Mouse (Mus musculus): ENCODE measurements at regions not wholly inside any gene's neighbourhood (a gene's known extent, or its start where the extent isn't known, plus 50 kb on each side); places are given as distances from the start of the nearest gene placed in this dataset.

DNA sequence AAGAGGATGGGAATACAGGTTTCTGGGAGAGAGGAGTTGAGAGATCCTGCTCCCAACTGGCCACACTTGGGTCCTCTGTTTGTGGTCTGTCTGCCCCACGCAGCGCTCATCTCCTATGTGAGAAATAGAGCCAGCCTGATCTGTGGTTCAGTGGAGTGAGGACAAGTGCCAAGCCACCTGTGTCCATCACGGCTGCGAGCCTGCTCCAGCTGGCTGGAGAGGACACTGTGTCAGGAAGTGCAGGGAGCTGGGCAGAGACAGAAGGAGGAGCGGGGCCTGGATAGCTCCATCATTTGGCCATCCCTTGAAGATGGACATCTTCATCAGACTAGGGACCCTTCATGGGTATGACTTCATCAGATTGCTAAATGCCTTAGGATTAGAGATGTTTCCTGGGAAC, 136.4 kb upstream of the Lrfn2 start:
- Histone ChIP-seq H3K27me3 (no peaks in the 10 kb centered on the region), H3K9me3 (no peaks in the 10 kb centered on the region), H3K9ac (no peak overlapping the region), H3K36me3 (no peaks in the 10 kb centered on the region), H3K27ac (no peak overlapping the region), H3K4me3 (no peak overlapping the region), H3K4me2 (no peak overlapping the region), H3K4me1 (no peaks in the 10 kb centered on the region)
- ATAC-seq (ENCODE audit: insufficient number of reproducible peaks, low FRiP score, low TSS enrichment, low read depth): no peak
- 80% methylated on average over 5 of the region's 5 CpGs for WGBS

DNA sequence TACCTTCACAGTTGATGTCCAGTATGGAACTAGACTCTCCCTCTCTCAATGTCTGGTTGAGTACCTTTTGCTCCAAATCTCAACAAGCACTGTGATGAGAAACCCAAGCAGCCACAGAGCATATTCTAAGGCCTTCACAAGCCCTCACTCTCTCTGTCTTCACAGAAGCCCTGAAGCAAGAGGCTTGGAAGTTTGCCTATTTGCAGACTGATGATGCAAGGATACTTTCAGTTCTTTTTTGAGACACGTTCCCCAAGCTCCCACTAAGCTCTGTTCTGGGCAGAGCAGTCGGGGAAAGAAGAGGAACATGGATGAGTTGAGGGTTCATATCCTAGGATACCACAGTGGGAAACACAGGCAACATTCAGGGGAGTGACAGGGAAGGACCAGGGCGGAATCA, 134.0 kb upstream of the Lrfn2 start:
- no peak for ATAC-seq (ENCODE audit: insufficient number of reproducible peaks, low FRiP score, low TSS enrichment, low read depth)
- no peak overlapping the region for H3K9ac ChIP-seq
- no peaks in the 10 kb centered on the region for H3K36me3 ChIP-seq
- H3K4me2 ChIP-seq: no peak overlapping the region
- H3K27ac ChIP-seq: no peak overlapping the region
- H3K27me3 ChIP-seq: no peaks in the 10 kb centered on the region
- no peaks in the 10 kb centered on the region for H3K9me3 ChIP-seq
- no peaks in the 10 kb centered on the region for H3K4me1 ChIP-seq
- 71% methylated on average over 3 of the region's 3 CpGs for WGBS
- H3K4me3 ChIP-seq: no peak overlapping the region

DNA sequence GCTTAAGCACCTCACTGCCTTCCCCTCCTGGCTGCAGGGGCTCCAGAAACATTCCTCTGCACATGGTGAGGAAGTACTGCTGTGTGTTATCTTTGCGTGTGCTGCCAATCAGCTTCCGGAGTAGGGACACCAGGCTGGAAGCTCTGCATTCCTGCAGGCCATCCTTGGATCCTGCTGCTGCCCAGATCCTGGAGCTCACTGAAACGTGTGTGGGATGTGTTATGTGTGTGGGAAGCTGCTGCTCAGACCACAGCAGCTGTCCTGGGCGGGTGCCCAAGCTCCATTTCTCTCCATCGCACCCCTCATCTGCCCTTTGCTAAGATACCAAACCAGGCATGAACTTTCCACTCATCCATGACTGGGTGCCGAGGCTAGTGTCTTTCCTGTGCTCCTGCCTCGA, 129.5 kb upstream of the Lrfn2 start:
- WGBS: 64% methylated on average over 7 of the region's 7 CpGs
- H3K4me2 ChIP-seq: no peak overlapping the region
- H3K4me1 ChIP-seq: no peaks in the 10 kb centered on the region
- H3K27me3 ChIP-seq: no peaks in the 10 kb centered on the region
- no peak overlapping the region for H3K27ac ChIP-seq
- ATAC-seq (ENCODE audit: insufficient number of reproducible peaks, low FRiP score, low TSS enrichment, low read depth): no peak
- H3K36me3 ChIP-seq: no peaks in the 10 kb centered on the region
- no peak overlapping the region for H3K9ac ChIP-seq
- no peak overlapping the region for H3K4me3 ChIP-seq
- no peaks in the 10 kb centered on the region for H3K9me3 ChIP-seq

DNA sequence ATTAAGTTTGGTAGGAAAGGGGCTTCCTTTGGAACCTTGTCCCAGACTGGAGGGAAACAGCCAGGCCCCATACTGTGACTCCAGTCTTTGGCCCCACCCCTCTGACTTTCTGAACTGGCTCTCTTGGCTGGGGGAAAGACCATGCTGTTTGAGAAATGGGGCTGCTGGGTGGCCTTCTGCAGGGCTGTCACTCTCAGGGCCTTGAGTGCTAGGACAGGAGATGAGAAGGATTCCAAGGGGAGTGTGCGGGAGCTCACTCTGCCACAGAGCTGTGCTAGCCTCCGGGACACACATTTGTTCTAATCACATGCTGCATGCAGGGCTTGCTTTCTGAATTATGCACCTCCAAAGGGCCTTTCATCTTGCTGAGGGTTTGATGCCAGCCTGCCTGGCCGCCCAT, 124.3 kb upstream of the Lrfn2 start:
- Histone ChIP-seq H3K4me2 (no peak overlapping the region), H3K4me3 (no peak overlapping the region), H3K9me3 (no peaks in the 10 kb centered on the region), H3K27ac (no peak overlapping the region), H3K9ac (no peak overlapping the region), H3K27me3 (no peaks in the 10 kb centered on the region), H3K36me3 (no peaks in the 10 kb centered on the region), H3K4me1 (no peaks in the 10 kb centered on the region)
- ATAC-seq (ENCODE audit: insufficient number of reproducible peaks, low FRiP score, low TSS enrichment, low read depth): no peak
- WGBS: 57% methylated on average over 3 of the region's 3 CpGs

DNA sequence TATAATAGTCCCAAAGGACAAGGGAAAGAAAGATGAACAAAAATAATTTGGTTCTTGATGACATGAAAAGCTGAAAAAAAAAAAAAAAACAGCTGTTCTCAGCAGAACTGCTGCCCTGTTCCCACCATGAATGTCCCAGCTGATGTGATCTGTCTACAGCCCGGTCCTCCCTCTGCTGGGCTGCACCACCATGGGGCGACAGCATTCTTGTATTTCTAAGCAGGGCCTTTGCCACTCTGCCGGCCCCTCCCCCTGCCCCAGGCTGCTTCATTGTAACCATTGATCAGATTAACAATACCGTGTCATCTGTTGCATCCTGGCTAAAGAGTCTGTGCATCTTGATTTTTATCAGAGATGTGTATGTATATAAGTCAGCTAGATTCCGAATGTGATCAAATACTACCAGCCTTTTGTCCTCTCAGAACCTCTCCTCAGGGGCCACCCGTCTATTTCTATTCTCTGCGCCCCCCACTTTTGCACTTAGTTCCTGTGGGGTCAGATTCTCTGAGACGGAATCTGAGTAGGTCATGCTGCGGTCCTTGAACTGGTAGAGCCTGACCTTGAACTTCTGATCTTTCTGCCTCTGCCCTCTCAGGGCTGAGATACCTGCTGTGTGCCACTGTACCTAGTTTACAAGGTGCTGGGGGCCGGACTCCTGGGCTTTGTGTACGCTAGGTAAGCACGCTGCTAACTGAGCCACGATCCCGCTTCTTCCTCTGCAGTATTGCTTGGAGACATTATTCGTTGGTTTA, 117.2 kb upstream of the Lrfn2 start:
- Histone ChIP-seq H3K27ac (no peak overlapping the region), H3K9ac (no peak overlapping the region), H3K4me3 (no peak overlapping the region), H3K4me2 (no peak overlapping the region), H3K9me3 (no peaks in the 10 kb centered on the region), H3K4me1 (no peaks in the 10 kb centered on the region), H3K36me3 (no peaks in the 10 kb centered on the region), H3K27me3 (no peaks in the 10 kb centered on the region)
- no peak for ATAC-seq (ENCODE audit: insufficient number of reproducible peaks, low FRiP score, low TSS enrichment, low read depth)
- WGBS: 71% methylated on average over 15 of the region's 15 CpGs

DNA sequence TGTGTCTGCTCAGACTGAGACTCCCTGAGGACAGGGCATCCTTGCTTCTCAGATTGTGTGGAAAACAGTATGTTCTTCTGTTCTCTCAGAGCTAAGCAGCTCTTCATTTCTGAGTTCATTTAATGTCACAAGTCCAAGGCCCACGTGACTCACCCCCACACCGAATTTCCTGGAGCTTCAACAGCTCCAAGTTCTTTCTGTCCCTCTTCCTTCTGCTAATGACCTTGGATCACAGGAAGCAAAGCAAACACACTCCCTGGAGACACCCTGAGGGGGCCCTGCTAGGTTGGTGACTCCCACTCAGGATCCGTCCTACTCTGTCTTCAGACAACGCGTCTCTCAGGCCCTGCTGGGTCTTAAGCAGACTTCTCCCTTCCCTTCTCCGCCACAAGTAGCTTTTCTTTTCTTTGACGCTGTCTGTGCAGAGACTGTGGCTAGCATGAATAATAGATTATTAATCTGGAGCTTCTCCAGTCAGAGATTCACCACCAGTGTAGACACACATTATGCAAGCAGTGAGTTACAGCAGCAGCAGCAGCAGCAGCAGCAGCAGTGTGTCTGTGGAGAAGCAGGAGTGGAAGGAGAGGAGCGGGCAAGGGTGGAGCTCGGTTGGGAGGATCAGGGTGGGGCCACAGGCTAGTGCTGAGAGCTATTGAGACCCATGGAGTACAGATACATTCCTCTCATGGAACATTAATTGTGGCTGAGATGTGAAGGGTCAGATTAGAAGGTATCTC, 115.4 kb upstream of the Lrfn2 start:
- H3K4me3 ChIP-seq: no peak overlapping the region
- ATAC-seq (ENCODE audit: insufficient number of reproducible peaks, low FRiP score, low TSS enrichment, low read depth): no peak

DNA sequence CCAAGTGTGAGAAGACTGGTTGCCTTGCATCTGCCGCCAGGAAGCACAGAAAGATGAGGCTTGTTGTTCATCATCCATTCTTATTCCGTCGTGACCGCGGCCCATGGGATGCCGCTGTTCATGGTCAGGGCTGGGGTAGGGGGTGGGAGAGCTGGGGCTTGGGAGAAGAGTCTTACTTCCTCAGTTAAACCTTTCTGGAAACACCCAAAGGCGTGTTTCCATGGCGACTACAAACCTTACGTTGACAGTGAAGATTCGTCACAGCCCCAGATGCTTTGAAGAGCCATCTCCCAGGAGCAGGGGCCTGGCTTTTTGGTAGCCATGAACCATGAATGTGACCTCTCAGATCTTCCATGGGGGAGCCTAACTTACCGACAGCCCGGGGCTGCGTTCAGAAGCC, 114.6 kb upstream of the Lrfn2 start:
- Histone ChIP-seq H3K27me3 (no peaks in the 10 kb centered on the region), H3K4me2 (no peak overlapping the region), H3K9ac (no peak overlapping the region), H3K4me1 (peaks cover 5% of the 10 kb centered on the region; the same call in 1 of the 2 replicates), H3K27ac (no peak overlapping the region), H3K36me3 (no peaks in the 10 kb centered on the region), H3K9me3 (no peaks in the 10 kb centered on the region), H3K4me3 (no peak overlapping the region)
- ATAC-seq (ENCODE audit: insufficient number of reproducible peaks, low FRiP score, low TSS enrichment, low read depth): no peak
- WGBS: 75% methylated on average over 13 of the region's 13 CpGs

More for the DNA sequence above, 115.4 kb upstream of the Lrfn2 start:
- Histone ChIP-seq H3K27ac (no peak overlapping the region), H3K9ac (no peak overlapping the region), H3K4me1 (peaks cover 5% of the 10 kb centered on the region; the same call in 1 of the 2 replicates), H3K9me3 (no peaks in the 10 kb centered on the region), H3K4me2 (no peak overlapping the region), H3K27me3 (no peaks in the 10 kb centered on the region), H3K36me3 (no peaks in the 10 kb centered on the region)
- 67% methylated on average over 9 of the region's 9 CpGs for WGBS

DNA sequence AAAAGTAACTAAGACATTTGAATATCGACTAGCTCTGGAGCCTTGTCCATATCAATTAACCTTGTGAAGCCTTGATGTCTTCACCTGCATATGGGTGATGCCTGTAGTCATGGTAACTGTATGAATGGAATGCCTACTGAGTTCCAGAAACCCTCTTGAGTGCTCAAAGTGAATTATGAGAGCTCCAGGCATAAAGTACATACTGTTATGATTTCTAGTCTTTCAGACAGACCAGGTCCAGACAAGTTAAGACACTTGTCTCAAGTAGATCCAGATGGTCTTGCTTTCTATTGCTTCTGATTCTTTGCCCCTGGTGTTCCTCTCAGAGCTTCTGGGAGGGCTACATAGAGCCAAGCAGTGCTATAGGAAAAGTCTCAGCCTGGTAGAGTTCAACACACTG, 112.5 kb upstream of the Lrfn2 start:
- no peak for ATAC-seq (ENCODE audit: insufficient number of reproducible peaks, low FRiP score, low TSS enrichment, low read depth)
- peaks cover 5% of the 10 kb centered on the region; the same call in 1 of the 2 replicates for H3K4me1 ChIP-seq
- no peaks in the 10 kb centered on the region for H3K9me3 ChIP-seq
- no peak overlapping the region for H3K9ac ChIP-seq
- H3K4me2 ChIP-seq: no peak overlapping the region
- no peaks in the 10 kb centered on the region for H3K36me3 ChIP-seq
- H3K27ac ChIP-seq: no peak overlapping the region
- WGBS: 61% methylated on average over 1 of the region's 1 CpGs
- H3K4me3 ChIP-seq: no peak overlapping the region
- no peaks in the 10 kb centered on the region for H3K27me3 ChIP-seq

DNA sequence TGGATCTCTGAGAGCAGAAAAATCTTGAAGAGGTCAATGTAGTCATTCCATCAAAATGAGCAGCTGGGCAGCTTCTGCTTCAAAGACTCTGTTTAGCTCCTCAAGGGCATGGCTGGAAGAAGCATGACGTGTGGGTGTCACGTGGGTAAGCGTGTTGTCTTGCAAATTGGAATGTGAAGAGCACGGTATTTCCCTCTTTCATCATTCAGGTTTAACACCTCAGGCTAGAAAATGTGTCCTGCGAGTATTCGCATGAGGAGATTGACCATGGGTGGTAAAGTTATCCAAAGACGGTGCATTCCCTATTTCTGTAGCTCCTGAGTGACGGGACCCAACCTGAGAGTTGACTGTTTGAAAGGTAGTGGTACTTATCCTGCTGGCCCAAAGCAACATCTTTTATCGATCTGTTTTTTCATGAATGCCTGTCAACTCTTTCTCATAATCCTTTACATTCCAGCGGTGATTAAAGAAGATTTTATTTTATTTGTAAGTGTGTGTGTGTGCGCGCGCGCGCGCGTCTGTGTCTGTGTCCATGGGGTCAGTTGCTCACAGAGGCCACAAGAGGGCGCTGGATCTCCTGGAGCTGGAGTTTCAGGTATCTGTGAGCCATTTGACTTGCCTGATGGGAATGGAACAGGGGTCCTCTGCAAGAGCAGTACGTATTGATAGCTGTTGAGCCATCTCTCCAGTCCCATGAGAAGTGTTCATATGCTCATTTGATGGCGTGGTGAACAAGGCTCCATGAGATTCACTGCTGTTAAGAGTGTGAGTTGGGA, 109.9 kb upstream of the Lrfn2 start:
- no peak overlapping the region for H3K27ac ChIP-seq
- no peaks in the 10 kb centered on the region for H3K36me3 ChIP-seq
- H3K4me3 ChIP-seq: no peak overlapping the region
- no peaks in the 10 kb centered on the region for H3K9me3 ChIP-seq
- WGBS: 82% methylated on average over 20 of the region's 20 CpGs
- H3K27me3 ChIP-seq: no peaks in the 10 kb centered on the region
- no peak overlapping the region for H3K4me2 ChIP-seq
- ATAC-seq (ENCODE audit: insufficient number of reproducible peaks, low FRiP score, low TSS enrichment, low read depth): no peak
- peaks cover 5% of the 10 kb centered on the region; the same call in 1 of the 2 replicates for H3K4me1 ChIP-seq
- no peak overlapping the region for H3K9ac ChIP-seq

DNA sequence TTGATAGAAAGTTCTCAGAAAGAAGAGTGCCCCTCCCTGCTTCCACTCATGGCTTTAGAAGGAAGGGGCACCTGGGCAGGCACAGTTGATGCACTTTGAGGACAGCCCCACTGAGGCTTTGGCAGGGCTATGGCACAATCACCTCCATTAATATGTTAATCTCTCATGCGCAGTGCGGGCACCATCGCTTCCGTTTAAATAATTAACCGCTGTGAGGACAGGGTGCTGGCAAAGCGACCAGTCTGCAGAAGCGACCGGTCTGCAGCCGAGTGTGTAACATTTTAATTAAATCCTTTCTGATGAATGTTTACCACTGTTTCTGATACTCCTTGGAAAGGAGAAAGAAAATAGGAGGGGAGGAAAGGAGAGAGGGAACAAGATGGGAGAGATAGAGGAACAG, 108.3 kb upstream of the Lrfn2 start:
- Histone ChIP-seq H3K4me2 (no peak overlapping the region), H3K9me3 (no peaks in the 10 kb centered on the region), H3K4me1 (peaks cover 5% of the 10 kb centered on the region; the same call in 1 of the 2 replicates), H3K27ac (no peak overlapping the region), H3K4me3 (no peak overlapping the region), H3K36me3 (no peaks in the 10 kb centered on the region), H3K9ac (no peak overlapping the region), H3K27me3 (no peaks in the 10 kb centered on the region)
- WGBS: 81% methylated on average over 9 of the region's 9 CpGs
- ATAC-seq (ENCODE audit: insufficient number of reproducible peaks, low FRiP score, low TSS enrichment, low read depth): no peak

DNA sequence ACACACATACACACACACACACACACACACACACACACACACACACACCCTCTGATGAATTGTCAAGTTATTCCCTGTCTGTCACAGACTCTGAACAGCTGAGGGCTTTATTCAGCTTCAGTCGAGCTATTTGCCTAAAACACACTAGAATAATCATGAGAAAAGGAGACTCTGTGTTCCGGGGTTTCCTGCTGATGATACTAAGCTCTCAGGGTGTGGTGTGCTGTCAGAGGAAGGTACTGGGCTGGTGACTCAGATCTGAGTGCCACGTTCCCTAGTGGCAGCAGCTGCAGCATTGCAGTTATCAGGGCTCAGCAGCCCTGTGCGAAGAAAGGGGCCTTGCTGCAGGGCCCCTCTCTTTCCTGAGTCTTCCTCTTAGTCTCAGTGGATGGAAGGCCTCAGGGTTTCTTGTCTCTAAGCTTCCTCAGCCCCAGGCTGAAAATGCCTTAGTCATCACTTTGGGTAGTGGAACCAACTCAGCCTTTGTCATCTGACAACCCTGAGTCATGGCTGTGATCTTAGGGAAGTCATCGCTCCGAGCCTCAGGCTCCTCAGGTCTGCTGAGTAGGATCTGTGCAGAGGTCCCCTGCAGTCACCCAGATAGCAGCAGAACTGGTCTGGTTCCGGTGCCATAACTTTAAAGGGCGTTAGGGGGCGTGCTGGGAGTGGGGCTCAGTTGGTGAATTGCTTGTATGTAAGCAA, 106.8 kb upstream of the Lrfn2 start:
- Histone ChIP-seq H3K27me3 (no peaks in the 10 kb centered on the region), H3K4me3 (no peak overlapping the region), H3K27ac (no peak overlapping the region), H3K36me3 (no peaks in the 10 kb centered on the region), H3K9me3 (no peaks in the 10 kb centered on the region), H3K9ac (no peak overlapping the region), H3K4me1 (peaks cover 5% of the 10 kb centered on the region; the same call in 1 of the 2 replicates), H3K4me2 (no peak overlapping the region)
- WGBS: 61% methylated on average over 9 of the region's 9 CpGs
- ATAC-seq (ENCODE audit: insufficient number of reproducible peaks, low FRiP score, low TSS enrichment, low read depth): no peak
